Mouse (Mus musculus) thymus, postnatal 25 days (tissue): ENCODE measurements around the gene Pafah2.
A peak's percentile ranks its signal among the peaks of the same experiment; 100 is the strongest.

Source experiments
- DNase-seq: peaks from one replicate; pipeline ENCODE4 v3.0.0; 2022

Pafah2 gene

DNA sequence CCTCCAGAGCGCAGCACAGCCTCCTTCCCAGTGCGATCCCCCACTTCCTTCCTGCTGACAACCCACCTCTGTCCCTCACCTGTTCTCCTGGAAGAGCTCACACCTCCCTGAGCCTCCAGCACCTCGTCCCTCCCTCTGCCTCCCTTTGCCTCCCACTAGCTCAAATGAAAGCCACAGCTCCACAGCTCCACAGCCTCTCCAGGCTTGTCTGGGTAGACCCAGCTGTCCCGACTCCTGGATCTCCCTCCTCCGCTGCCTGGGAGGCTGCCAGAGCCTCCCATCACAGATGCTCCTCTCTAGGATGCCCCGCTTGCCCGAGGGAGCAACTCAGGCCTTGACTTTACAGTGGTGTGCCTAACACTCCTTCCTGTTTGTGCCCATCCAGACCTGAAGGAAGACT, 29.0 kb downstream of the Pafah2 start:
- DNase-seq, result no peak

DNA sequence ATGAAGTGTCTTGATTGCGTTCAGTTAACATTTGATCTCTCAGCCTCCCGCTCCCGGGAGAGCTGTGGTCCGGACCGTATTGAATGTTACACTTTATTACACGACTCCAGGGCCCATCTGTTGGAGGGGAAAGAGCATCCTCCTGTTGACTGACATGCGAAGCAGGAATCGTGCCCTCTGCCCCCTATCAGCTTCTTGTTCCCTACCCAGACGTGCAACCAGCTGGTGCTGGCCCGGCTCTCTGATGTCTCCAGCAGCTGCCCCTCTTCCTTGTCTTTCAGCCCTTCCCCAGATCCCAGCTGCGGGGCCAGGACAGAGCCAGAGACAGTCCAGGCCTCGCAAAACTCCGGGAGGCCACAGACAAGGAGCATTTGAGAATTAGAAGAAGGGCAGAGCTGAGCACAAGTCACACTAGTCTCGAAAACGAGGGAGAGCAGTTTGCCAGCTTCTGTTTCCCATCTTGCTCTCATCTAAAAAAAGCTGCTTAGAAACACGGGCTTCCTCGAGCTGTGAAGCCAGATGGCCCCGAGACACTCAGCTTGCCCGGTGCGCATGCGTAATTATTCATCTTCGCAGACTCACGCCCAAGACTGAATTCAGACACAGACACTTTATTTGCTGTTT, 34.4 kb downstream of the Pafah2 start:
- DNase-seq, result no peak

DNA sequence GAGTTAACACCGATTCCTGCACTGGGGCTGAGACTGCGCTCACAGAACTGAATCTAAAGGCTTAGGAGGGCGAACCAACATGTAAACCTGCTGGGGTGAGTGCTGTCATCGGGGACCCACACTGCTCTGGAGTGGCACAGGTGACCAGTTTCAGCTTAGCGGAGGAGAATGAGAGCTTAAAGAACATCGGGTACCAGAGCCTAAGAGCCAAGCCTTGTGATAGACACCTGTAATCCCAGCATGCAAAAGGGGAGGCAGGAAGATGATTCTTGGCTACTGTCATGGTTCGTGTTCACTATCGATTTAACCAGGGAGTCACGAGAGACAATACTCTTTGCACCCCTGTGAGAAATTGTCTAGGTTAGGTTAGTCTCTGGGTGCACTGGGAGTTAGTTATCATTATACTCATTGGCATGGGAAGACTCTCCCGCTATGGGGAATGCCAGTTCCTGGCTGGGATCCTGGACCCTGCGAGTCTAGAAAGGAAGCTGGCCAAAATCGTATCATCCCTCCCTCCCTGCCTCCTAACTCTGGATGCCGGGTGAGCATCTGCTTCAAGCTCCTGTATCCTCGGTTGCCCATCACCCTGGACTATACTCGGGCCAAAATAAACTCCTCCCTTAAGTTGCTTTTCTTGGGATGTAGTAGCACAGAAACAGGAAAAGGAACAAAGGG, 36.7 kb downstream of the Pafah2 start:
- DNase-seq, result no peak

DNA sequence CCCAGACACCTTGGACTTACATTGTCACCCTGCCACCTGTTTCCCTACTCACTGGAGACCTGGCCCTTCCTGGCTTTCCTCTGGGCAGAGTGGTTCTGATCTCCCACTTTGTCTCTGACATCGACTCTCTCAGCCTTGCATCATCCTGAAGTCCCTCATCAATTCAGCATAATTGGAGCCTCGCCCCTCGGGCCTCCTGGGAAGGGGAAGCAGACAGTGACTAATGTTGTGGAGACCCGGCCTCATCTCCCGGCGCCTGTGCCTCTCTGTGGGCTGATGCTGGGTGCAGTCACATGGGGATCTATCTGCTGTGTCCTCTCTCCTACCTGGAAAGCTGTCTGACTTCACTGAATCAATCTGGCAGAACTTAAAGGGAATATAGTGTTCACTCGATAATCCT, 40.1 kb downstream of the Pafah2 start:
- no peak for DNase-seq

DNA sequence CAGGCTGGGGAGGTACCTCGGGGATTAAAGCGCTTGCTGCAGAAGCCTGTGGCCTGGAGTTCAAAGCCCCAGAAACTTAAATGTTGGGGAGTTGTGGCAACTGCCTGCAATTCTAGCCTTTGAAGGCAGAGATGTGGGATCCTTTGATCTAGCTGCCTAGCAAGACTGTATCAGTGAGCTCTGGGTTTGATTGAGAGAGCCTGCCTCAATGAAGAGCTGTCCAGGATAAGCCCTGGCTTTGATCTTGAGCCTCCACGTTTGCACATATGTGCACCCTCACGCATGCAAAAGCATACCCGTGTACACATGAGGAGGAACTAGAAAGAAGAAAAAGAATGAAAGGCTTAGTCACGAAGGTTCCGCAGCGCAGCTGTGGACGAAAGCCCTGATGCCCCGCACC, 40.5 kb downstream of the Pafah2 start:
- peak; percentile 30 for DNase-seq

DNA sequence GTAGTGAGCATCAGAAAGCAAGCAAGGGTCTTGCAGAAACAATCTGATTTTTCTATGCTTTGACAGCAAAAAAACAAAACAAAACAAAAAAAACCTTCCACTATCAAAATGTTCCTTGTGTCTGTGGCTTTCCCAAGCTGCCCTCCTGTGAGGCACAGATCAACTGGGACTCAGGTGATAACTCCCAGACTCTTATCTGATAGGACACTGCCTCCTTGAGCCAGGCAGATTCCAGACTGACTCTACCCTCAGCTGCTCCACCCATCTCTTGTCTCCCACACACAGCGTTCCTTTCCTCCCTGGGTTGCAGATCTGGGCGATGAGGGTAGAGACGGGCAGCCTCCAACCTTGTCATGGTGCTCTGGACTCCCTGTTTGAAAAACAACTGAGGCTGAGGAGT, 43.0 kb downstream of the Pafah2 start:
- DNase-seq, result no peak

DNA sequence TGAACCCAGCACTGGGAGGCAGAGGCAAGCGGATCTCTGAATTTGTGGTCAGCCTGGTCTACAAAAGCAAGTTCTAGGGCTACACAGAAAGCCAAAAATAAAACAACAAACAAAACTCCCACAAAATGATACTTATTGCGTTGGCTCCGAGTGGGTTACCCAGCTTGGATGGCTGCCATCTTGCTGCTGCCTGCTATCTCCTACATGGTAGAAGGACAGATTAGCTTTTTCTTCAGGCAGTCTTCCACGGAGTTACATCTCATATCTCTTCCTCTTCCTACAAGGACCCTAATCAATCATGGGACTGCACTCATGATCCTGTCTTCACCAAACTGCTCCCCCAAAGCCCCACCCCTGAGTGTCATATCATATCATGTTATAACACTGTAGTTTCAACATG, 43.8 kb downstream of the Pafah2 start:
- DNase-seq, result no peak

DNA sequence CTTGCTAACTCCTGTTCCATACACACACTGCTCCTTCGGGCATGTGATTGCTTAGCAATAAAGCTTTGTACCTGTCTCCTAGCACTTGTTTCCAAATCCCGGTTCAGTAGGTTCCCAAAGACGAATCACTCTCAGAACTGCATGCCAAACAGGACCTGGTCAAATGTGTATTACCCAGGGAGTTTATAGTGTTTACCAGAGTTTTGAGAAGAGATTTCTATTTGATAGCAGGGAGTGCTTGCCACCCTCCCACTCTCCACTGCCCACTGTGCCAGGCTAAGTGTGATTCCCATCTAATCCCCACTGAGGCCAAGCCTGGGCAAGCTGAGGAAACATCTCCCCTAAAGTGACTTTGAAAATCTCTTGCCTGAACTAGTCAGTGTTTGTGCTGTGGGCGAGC, 46.1 kb downstream of the Pafah2 start:
- DNase-seq, result no peak

DNA sequence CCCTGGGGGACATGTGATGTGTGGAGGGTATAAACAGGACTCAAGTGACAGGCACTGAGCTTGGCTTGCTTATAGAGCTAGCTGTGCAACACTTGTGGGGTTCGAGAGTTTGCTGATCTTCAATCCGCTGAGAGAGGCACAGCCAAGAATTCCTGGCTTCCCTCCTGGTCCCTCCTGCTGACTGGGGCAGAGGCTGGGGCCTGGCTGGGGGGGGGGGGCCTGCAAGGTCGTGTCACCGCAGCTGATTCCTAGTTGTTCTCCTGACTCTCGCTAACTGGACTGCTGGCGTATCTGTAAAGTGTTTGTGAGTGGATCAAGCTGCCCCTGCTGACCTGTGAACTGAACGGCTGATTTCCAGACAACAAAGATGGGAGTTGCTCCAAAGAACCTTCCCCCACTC, 47.5 kb downstream of the Pafah2 start:
- DNase-seq, result no peak

DNA sequence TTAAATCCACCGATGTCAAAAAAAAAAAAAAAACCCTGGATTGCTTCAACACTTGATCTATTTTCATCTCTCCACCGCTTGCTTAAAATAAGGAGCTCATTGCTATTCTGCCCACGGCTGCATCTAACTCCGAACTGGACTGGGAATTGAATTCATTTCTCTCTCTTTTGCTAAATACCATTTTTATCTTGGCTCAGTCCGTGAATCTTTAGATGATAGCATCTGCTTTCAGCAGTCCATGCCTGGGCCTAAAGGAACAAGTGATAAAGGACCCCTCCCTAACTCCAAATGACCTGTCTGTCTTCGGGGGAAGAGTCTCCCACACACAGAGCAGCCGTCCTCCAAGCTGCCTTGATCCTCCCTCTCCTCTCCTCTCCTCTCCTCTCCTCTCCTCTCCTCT, 48.8 kb downstream of the Pafah2 start:
- DNase-seq, result no peak

DNA sequence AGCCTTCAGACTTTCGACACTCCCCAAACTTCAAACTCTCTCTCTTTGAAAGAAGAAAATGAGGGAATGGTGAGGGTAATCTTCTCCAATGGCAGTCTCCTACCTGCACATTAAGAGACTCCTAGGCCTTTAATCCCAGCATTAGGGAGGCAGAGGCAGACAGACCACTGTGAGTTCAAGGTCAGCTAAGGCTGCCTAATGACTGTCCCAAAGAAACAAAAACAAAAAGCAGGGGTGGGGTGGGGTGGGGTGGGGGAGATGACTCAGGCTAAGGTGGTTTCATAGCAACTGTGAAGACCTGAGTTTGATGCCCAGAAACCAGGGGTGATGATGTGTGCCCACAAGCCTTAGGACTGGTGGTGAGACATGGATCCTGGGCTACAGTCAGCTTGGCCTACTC, 49.4 kb downstream of the Pafah2 start:
- DNase-seq, result no peak

DNA sequence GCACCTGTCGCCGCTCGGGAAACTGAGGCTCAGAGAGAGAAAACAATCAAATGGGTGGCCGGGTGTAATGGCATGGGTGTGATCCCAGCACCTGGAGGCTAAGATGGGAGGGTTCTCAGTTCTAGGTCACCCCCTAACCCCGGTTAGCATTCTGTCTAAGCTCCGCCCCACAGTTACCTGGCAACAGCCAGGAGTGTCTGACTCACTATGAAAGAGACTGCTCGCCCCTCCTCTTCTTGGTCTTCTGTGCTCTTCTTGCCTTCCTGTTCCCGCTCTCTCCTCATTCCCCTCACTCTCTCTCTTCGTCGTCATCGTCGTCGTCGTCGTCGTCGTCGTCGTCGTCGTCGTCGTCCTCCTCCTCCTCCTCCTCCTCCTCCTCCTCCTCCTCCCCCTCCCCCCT, 51.8 kb downstream of the Pafah2 start:
- peak; percentile 33 for DNase-seq

DNA sequence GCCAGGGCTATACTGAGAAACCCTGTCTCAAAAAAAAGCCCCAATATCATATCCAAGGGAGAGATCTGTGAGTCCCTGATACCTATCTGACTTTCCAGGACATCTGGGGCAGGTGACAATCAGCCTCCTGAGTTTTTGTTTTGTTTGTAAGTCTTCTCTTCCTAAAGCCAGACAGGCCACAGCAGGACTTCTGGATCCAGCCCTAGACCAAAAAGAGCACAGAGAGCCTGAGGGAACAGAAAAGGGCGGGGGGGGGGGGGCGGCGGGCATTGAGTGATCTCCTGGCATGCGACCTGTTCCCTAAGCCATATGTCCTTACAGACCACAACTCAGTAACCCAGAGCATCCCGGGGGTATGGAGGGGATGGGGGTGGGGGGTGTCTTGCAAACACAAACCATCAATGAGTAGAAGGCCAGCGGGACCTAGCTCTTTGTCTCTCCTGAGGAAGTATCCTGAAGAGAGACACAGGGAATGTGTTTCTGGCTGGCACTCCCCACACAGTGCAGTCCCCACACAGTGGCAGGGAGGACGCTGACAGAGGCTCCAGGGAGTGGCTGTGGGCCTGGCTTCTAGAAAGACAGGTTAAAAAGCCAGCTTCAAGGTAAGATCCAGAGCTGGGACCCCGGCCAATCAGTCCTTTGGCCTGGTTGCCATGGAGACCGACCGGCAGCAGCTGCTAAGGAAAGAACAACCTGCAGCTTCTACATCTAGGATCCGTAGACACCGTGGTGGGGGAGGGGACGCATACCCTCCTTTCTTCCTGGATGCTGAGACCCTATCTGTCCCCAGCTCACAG, 53.7 kb downstream of the Pafah2 start:
- no peak for DNase-seq

DNA sequence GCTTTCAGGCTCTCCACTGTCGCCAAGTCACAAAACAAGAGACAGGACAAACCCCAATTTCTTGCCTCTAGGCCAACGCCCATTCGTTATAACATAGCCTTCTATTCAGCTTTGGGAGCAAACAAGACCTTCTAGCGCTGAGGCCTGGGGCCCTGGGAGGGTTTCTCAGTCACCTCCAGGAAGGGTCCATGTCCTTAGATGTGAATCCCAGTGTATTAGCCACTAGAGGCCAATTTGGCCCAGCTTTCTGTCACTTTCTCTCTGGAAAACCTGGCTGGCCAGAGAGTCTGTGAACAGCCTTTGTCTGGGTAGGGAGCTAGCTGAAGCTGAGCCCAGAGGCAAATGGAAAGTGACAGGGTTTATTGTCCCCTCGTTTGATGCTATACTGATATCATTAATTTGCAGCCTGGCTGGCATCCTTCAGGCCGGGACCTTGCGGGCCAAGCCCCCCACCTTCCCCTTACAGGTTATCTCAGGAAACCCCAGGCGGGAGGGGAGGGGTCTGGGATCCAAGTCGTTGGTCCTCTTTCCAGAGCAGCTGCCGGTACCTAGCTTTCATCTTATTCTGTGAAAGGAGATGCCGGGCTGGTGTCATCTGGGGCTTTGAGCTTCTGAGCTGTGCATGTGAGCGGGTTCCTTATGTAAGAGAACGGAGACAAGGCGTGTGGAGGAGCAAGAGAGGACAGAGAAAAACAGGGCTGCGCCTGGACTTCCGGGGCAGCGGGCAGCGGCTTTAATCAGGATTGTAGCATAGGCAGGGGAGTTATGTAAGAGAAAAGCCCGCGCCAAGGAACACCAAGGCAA, 54.5 kb downstream of the Pafah2 start:
- no peak for DNase-seq

DNA sequence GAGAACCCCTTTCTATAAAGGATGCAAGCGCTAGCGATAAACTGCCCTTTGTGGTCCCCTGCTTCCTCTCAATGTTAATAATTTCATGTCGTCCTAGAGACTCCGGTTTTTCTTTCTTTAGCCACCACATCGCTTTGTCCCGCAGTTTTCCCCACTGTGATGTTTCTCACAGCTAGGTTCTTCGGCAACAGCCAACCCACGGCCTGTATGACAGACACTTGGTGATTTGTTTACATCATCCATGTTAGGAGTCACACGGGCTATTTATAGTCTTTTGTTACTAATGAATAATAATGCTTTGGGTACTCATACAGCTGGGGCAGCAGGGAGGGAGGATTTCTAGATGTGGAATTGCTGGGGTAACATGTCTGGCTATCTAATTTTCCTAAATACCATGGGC, 55.4 kb downstream of the Pafah2 start:
- no peak for DNase-seq

DNA sequence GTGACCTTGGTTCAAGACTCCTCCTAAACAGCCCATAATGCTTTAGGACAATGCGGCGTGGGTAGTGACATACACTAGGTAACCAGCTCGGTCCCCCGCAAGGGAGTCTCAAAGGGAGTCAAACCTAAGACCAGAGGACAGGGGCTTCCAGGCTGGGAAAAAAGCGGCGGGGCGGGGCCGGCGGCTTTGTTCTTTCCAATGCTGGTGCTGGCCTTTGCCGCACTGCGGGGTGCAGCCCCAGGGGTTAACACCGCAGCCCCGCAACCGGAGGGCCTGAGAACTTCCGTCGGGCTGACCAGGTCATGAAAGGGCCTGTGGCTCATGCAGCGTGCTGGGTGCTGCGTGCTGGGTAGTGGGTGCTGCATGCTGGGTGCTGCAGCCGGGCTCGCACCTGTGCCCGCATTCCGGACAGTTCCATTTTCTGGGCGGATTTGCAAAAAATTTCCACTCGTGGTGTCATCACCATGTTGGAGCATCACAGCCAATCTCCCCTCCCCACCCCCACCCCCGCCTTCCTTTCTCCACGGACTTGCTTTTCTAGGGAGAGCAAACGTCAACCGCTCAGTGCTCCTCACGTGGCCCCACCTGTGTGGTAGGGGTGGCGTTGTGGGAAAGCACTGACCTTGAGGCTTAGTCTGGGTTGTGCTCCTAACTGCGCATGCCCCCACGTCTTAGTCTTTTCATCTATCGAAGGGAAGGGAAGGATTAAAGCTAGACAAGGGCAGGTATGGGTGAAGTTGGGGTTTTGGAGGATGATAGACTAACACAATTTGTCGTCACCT, 57.7 kb downstream of the Pafah2 start:
- DNase-seq, result peak; percentile 51

DNA sequence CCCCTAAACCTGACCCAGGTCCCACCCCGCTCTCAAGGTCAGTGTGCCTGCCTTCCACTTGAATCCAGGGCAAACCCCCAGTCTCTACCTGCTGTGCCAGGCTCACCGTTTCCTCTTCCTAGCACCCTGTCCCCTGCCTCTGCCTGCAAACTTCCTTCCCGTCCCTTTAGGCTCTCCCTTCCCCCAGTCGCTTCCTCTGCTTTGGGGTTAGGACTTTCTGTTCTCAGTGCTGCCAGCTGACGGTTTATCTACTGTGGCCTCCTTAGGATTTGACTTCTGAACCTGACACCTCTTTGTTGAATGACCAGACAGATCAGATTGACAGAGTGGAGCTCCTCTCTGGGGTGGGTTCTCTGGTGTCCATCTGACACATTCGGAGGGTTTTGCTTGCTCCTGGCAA, 59.2 kb downstream of the Pafah2 start:
- DNase-seq, result peak; percentile 53

DNA sequence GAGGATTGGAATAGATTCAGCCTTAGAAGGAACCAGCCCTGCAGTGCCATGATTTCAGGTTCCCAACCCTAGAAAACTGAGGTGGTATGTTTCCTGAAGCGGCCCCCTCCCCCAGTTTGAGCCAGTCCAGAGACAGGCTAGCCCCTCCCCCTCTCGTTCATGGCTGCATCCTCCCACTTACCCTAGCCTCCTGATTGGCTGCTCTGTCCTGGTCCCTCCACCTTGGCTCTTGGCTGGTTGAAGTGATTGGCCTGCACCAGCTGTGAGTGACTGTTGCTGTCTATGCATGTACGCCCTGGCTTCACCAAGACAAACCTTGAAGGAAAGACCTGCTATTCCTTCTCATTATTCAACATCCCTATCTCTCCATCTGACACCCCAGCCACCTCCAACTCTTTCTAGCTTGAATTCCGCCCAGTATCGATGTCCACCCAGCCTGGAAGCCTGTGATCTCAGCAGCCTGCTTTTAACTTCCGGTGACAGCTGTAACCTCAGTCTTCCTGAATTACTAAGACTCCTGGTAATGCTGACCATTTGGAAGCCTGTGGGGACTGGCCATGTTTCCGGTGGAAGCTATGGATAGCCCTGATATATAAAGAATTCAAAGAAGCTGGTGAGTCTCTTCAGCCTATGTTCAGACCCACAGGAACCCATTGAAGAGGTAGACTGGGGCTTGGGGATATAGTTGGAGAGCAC, 61.2 kb downstream of the Pafah2 start:
- DNase-seq, result no peak

DNA sequence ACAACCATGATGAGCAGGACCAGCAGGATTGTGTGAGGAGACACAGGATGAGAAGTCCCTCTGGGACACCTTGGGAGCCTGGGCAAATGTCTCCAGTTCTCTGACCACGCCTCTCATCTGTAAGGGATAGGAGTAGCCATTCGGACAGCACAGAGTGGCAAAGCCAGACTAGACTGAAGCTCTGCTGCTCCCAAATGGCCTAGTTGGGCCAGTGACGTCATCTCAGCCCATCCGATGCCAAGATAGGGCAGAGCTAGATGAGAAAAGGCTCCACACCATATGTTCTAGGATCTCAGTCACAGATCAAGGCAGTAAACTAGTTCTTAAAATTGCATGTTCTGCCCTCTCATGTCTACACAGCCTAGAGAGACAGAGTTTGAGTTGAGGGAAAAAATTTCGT, 62.7 kb downstream of the Pafah2 start:
- DNase-seq, result no peak

DNA sequence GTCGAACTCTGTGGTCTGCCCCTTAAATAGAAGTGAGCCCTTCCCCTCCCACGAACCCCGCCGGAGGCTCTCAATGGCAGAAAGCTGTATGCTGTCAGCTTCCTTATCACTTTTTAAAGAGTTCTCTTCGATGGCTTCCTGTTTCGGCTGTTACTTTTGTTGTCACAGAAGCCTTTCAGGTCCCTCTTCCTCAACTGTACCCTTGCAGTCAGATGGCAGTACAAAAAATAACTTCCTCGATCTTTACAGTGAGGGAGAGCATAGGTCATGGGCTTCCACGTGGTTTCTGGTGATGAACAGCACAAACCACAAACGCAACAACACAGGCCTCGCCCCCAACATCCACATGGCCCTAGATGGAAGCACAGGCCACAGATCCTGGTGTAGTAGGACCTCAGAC, 64.2 kb downstream of the Pafah2 start:
- DNase-seq, result peak; percentile 53

DNA sequence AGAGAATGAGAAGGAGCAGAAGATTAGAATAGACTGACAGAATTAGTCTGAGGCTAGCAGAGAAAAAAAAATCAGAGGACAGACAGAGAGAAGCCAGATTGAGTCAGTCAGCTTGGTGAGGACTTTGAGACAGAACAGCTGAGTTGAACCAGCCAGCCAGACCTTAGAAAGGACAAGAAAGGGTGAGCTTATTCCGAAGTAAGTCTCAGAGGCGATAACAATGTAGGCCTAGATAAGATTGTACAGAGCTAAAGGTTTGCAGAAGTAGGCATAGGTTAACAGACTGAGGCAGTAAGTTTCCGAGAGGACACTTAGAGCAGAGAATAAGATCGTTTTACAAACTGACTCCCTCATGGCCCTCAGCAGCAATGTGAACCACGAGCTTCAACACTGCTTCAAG, 65.1 kb downstream of the Pafah2 start:
- DNase-seq, result no peak

DNA sequence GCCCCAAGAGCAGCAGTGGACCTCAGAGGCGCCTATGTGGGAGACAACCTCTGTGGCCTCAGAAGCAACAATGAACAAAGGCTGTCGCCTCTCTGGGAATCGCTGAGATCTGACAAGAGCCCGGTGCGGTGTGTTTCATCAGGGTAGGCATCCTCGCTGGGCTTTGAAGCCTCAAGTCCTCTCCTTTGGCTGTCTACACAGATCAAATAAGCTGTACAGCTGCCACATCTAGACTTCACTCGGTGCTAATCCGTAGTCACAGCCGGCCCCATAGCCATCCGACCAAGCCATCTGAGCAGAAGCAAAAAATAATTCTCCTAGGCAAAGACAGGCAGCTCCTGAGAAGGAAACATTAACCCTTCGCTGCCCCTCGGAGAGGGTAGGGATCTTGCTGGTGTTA, 69.7 kb downstream of the Pafah2 start:
- DNase-seq, result peak; percentile 25
